Mouse (Mus musculus): ENCODE results near the gene Vegfb. TPM values are rescaled to one million over a fixed set of nuclear protein-coding genes. Genes with fewer than 3 reads are reported as not detected.

Vegfb gene
- polyA plus RNA-seq, 1 experiment from 2014 or later = 26.2 TPM

- Histone ChIP-seq H3K36me3 (ENCODE audit: control insufficient read depth, insufficient read depth, low read length) (no peaks in the 10 kb centered on the region), H3K27ac (replicated peaks) (no peak overlapping the region), H3K27me3 (ENCODE audit: control insufficient read depth, insufficient read depth, low read length) (no peaks in the 10 kb centered on the region), H3K9me3 (ENCODE audit: control insufficient read depth, low read length) (no peaks in the 10 kb centered on the region), H3K4me3 (ENCODE audit: low read depth, low read length) (no peak overlapping the region), H3K9ac (ENCODE audit: low read length) (no peak overlapping the region), H3K4me1 (replicated peaks; ENCODE audit: control insufficient read depth, insufficient read depth) (peaks cover 7% of the 10 kb centered on the region), H3K4me2 (replicated peaks; ENCODE audit: low read depth) (no peak overlapping the region)
- no peak for DNase-seq (ENCODE audit: low spot score)
- WGBS = 74% methylated on average over 8 of the region's 8 CpGs
- TF ChIP-seq CTCF (IDR thresholded peaks at IDR 0.05; ENCODE audit: low read depth) (no peak), EP300 (optimal IDR thresholded peaks at IDR 0.05) (no peak)
- no peak for ATAC-seq (ENCODE audit: low FRiP score, low TSS enrichment)
Measured at GRCm38 (mm10) chr19:6989251-6989650, 1.8 kb upstream of the Vegfb start.

- peaks cover 4% of the 10 kb centered on the region for H3K4me1 ChIP-seq (replicated peaks; ENCODE audit: control insufficient read depth, insufficient read depth)
- no peaks in the 10 kb centered on the region for H3K9me3 ChIP-seq (ENCODE audit: control insufficient read depth, low read length)
- H3K27me3 ChIP-seq (ENCODE audit: control insufficient read depth, insufficient read depth, low read length) = no peaks in the 10 kb centered on the region
- peak overlapping the region; percentile 94 for H3K4me2 ChIP-seq (replicated peaks; ENCODE audit: low read depth)
- peak overlapping the region; percentile 88 for H3K27ac ChIP-seq (replicated peaks)
- H3K36me3 ChIP-seq (ENCODE audit: control insufficient read depth, insufficient read depth, low read length) = no peaks in the 10 kb centered on the region
- H3K4me3 ChIP-seq (ENCODE audit: low read depth, low read length) = peak overlapping the region; percentile 74
- DNase-seq (ENCODE audit: low spot score) (no peak), ATAC-seq (ENCODE audit: low FRiP score, low TSS enrichment) (no peak)
- 5% methylated on average over 8 of the region's 8 CpGs for WGBS
- TF ChIP-seq CTCF (IDR thresholded peaks at IDR 0.05; ENCODE audit: low read depth) (no peak), EP300 (optimal IDR thresholded peaks at IDR 0.05) (no peak)
- peak overlapping the region; percentile 83 for H3K9ac ChIP-seq (ENCODE audit: low read length)
Measured at GRCm38 (mm10) chr19:6987904-6988285, 444 bp upstream of the Vegfb start.

- no peak for ATAC-seq (ENCODE audit: low FRiP score, low TSS enrichment)
- H3K27me3 ChIP-seq (ENCODE audit: control insufficient read depth, insufficient read depth, low read length) = no peaks in the 10 kb centered on the region
- H3K4me2 ChIP-seq (replicated peaks; ENCODE audit: low read depth) = peak overlapping the region; percentile 94
- no peaks in the 10 kb centered on the region for H3K36me3 ChIP-seq (ENCODE audit: control insufficient read depth, insufficient read depth, low read length)
- H3K4me3 ChIP-seq (ENCODE audit: low read depth, low read length) = peak overlapping the region; percentile 74
- no peak overlapping the region for H3K27ac ChIP-seq (replicated peaks)
- TF ChIP-seq CTCF (IDR thresholded peaks at IDR 0.05; ENCODE audit: low read depth) (no peak), EP300 (optimal IDR thresholded peaks at IDR 0.05) (no peak)
- no peak overlapping the region; the same call in 1 of the 2 replicates for H3K9ac ChIP-seq (ENCODE audit: low read length)
- no peaks in the 10 kb centered on the region for H3K9me3 ChIP-seq (ENCODE audit: control insufficient read depth, low read length)
- DNase-seq (ENCODE audit: low spot score) = no peak
- H3K4me1 ChIP-seq (replicated peaks; ENCODE audit: control insufficient read depth, insufficient read depth) = peaks cover 6% of the 10 kb centered on the region; the same call in 1 of the 2 replicates
- WGBS = 72% methylated on average over 10 of the region's 10 CpGs
Measured at GRCm38 (mm10) chr19:6985951-6986708, 1.3 kb downstream of the Vegfb start.

- H3K9ac ChIP-seq (ENCODE audit: low read length) = no peak overlapping the region
- H3K4me3 ChIP-seq (ENCODE audit: low read depth, low read length) = no peak overlapping the region
- no peaks in the 10 kb centered on the region for H3K27me3 ChIP-seq (ENCODE audit: control insufficient read depth, insufficient read depth, low read length)
- ATAC-seq (ENCODE audit: low FRiP score, low TSS enrichment) (no peak), DNase-seq (ENCODE audit: low spot score) (no peak)
- no peak overlapping the region for H3K4me2 ChIP-seq (replicated peaks; ENCODE audit: low read depth)
- 80% methylated on average over 19 of the region's 19 CpGs for WGBS
- peaks cover 6% of the 10 kb centered on the region; the same call in 1 of the 2 replicates for H3K4me1 ChIP-seq (replicated peaks; ENCODE audit: control insufficient read depth, insufficient read depth)
- no peaks in the 10 kb centered on the region for H3K9me3 ChIP-seq (ENCODE audit: control insufficient read depth, low read length)
- no peak for TF ChIP-seq EP300 (optimal IDR thresholded peaks at IDR 0.05)
- no peak for TF ChIP-seq CTCF (IDR thresholded peaks at IDR 0.05; ENCODE audit: low read depth)
- H3K27ac ChIP-seq (replicated peaks) = no peak overlapping the region
- H3K36me3 ChIP-seq (ENCODE audit: control insufficient read depth, insufficient read depth, low read length) = no peaks in the 10 kb centered on the region
Measured at GRCm38 (mm10) chr19:6985300-6985699, 2.2 kb downstream of the Vegfb start.

- no peak for DNase-seq (ENCODE audit: low spot score)
- no peak overlapping the region for H3K27ac ChIP-seq (replicated peaks)
- H3K4me3 ChIP-seq (ENCODE audit: low read depth, low read length) = no peak overlapping the region
- no peak for TF ChIP-seq CTCF (IDR thresholded peaks at IDR 0.05; ENCODE audit: low read depth)
- no peak for TF ChIP-seq EP300 (optimal IDR thresholded peaks at IDR 0.05)
- H3K27me3 ChIP-seq (ENCODE audit: control insufficient read depth, insufficient read depth, low read length) = no peaks in the 10 kb centered on the region
- no peak overlapping the region for H3K9ac ChIP-seq (ENCODE audit: low read length)
- no peak for ATAC-seq (ENCODE audit: low FRiP score, low TSS enrichment)
- H3K36me3 ChIP-seq (ENCODE audit: control insufficient read depth, insufficient read depth, low read length) = no peaks in the 10 kb centered on the region
- 94% methylated on average over 5 of the region's 5 CpGs for WGBS
- H3K9me3 ChIP-seq (ENCODE audit: control insufficient read depth, low read length) = no peaks in the 10 kb centered on the region
- no peak overlapping the region for H3K4me2 ChIP-seq (replicated peaks; ENCODE audit: low read depth)
- H3K4me1 ChIP-seq (replicated peaks; ENCODE audit: control insufficient read depth, insufficient read depth) = peaks cover 7% of the 10 kb centered on the region
Measured at GRCm38 (mm10) chr19:6983621-6984020, 3.8 kb downstream of the Vegfb start.

GRCm38 (mm10) chr19:6981465-6981864, 6.0 kb downstream of the Vegfb start:
- ATAC-seq (ENCODE audit: low FRiP score, low TSS enrichment) = no peak
- no peak overlapping the region for H3K9ac ChIP-seq (ENCODE audit: low read length)
- H3K36me3 ChIP-seq (ENCODE audit: control insufficient read depth, insufficient read depth, low read length) = peaks cover 6% of the 10 kb centered on the region

More at GRCm38 (mm10) chr19:6981465-6981864, 6.0 kb downstream of the Vegfb start:
- no peaks in the 10 kb centered on the region for H3K9me3 ChIP-seq (ENCODE audit: control insufficient read depth, low read length)
- no peak overlapping the region for H3K4me3 ChIP-seq (ENCODE audit: low read depth, low read length)
- H3K27ac ChIP-seq (replicated peaks) = 0 out of 2 replicates have a peak overlapping the region, but pooled peaks have one; percentile 40
- no peak for TF ChIP-seq CTCF (IDR thresholded peaks at IDR 0.05; ENCODE audit: low read depth)
- TF ChIP-seq EP300 (optimal IDR thresholded peaks at IDR 0.05) = no peak
- 90% methylated on average over 4 of the region's 4 CpGs for WGBS
- DNase-seq (ENCODE audit: low spot score) = no peak
- peaks cover 8% of the 10 kb centered on the region; the same call in 1 of the 2 replicates for H3K4me1 ChIP-seq (replicated peaks; ENCODE audit: control insufficient read depth, insufficient read depth)
- peak overlapping the region; percentile 84 for H3K4me2 ChIP-seq (replicated peaks; ENCODE audit: low read depth)
- no peaks in the 10 kb centered on the region for H3K27me3 ChIP-seq (ENCODE audit: control insufficient read depth, insufficient read depth, low read length)

All from stomach, postnatal 0 days (tissue).